In the genomic region with DNA sequence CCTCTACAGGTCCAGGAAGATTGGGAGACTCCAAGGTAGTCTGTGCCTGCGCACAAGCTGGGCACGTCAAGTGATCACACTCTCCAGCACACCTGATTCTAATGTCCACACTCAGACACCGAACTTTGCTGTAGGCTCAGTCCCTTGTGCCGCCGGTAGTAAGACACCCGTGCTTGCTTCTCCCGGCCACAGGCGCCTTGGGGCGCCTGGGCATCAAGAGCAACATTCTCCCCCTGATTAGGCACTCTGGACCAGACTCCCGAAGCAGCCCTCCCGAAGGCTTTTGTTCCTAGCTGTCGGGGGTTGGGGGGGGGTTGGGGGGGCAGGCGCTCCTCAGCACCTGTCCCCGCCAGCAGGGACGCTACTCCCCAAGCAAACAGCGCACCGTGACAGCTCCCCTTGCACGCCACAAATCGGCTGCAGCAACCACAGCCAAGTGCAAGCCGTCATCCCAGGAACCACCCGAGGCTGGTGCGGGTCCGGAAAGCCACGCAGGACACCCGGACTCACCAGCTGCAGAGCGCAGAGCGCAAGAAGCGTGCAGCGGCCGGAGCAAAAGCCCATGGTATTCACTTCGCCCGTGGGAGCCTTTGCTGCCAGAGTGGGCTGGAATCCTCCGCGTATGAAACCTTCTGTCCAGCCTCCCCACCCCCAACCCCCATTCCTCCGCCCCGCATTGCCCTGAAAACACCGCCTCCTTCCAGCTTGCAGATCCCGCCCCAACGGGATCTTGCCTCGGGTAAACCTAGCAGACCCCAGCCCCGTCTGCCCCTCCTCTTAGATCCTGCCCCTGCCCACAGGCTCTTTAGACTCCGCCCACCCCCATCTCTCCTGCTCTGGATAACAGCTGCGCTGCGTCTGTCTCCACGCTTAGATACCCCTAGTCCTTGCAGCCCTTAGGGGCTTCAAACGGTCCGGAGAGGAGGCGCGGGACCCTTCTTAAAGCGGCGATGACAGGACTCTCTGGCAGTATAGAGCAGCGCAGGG, we compare ENCODE assay signal across 9 mouse cellular contexts. TPM values are rescaled to one million over a fixed set of nuclear protein-coding genes. Genes with fewer than 3 reads are reported as not detected.
DNase-seq lines count a peak whose midpoint lies in the region; ATAC-seq and TF ChIP-seq lines count a peak whose summit lies in the region.
"Had no signal": no experiment of that assay in that cellular context is flagged by ENCODE, and none has a peak within 500 bp of the region (broad histone marks: within the 10 kb centered on the region; RNA-seq: fewer than 3 reads in every experiment).

A gene (minus strand): TSS at position 639 of the 987 bp plus-strand sequence.

- DNase-seq in gastrocnemius, adult 2 months = peak; percentile 47
- no peak for DNase-seq in gastrocnemius, postnatal 25 days
- DNase-seq in left cerebral cortex, postnatal 14 days (ENCODE audit: low spot score in 2 of 2) = peak; percentile 48 to 60
- DNase-seq in splenic B cell, adult 2 months (ENCODE audit: low read depth, low spot score) = peak; percentile 19

- peak; percentile 94 for ATAC-seq in forebrain, embryonic 12.5 days (ENCODE audit: low FRiP score)
- peak; percentile 94 for ATAC-seq in hindbrain, embryonic 12.5 days (ENCODE audit: low FRiP score)
- ATAC-seq in megakaryocyte progenitor cell, adult 5-6 weeks (replicated peaks; ENCODE audit: poor library complexity) = peak; percentile 23; the same call in 1 of the 2 replicates

- no peaks in the 10 kb centered on the region for H3K36me3 ChIP-seq in forebrain, embryonic 12.5 days (replicated peaks)
- no peaks in the 10 kb centered on the region for H3K36me3 ChIP-seq in hindbrain, embryonic 12.5 days
- no peaks in the 10 kb centered on the region for H3K36me3 ChIP-seq in splenic B cell, adult 2 months (ENCODE audit: control insufficient read depth, insufficient read depth, low read length, poor library complexity, severe bottlenecking)

- peak; percentile 31; the same call in 1 of the 2 replicates for TF ChIP-seq CTCF in gastrocnemius, adult 2 months (IDR thresholded peaks at IDR 0.05)

- WGBS in forebrain, embryonic 12.5 days = under 1% methylated on average over 51 of the region's 52 CpGs
- under 1% methylated on average over 49 of the region's 52 CpGs for WGBS in hindbrain, embryonic 12.5 days

- H3K4me2 ChIP-seq in forebrain, embryonic 12.5 days = peak within 1 kb of the TSS; percentile 87
- peak within 1 kb of the TSS; percentile 61 for H3K4me2 ChIP-seq in hindbrain, embryonic 12.5 days (replicated peaks)

- no peaks in the 10 kb centered on the region for H3K9me3 ChIP-seq in forebrain, embryonic 12.5 days
- H3K9me3 ChIP-seq in hindbrain, embryonic 12.5 days (replicated peaks) = no peaks in the 10 kb centered on the region

- peak within 1 kb of the TSS; percentile 63 for H3K9ac ChIP-seq in forebrain, embryonic 12.5 days
- peak within 1 kb of the TSS; percentile 83 for H3K9ac ChIP-seq in hindbrain, embryonic 12.5 days

- H3K4me3 ChIP-seq in gastrocnemius, adult 2 months = peak within 1 kb of the TSS; percentile 80
- peak within 1 kb of the TSS; percentile 43 for H3K4me3 ChIP-seq in brown adipose tissue, adult 24 weeks (ENCODE audit: insufficient read depth, low read depth, low read length)
- H3K4me3 ChIP-seq in forebrain, embryonic 12.5 days (replicated peaks) = peak within 1 kb of the TSS; percentile 66
- peak within 1 kb of the TSS; percentile 64 for H3K4me3 ChIP-seq in hindbrain, embryonic 12.5 days

- no peaks in the 10 kb centered on the region; the same call in 1 of the 2 replicates for H3K4me1 ChIP-seq in brown adipose tissue, adult 24 weeks (ENCODE audit: control insufficient read depth, insufficient read depth, insufficient read length, low read length)
- peaks cover 50% of the 10 kb centered on the region for H3K4me1 ChIP-seq in forebrain, embryonic 12.5 days
- peaks cover 54% of the 10 kb centered on the region for H3K4me1 ChIP-seq in hindbrain, embryonic 12.5 days

- peaks cover 14% of the 10 kb centered on the region for H3K27me3 ChIP-seq in forebrain, embryonic 12.5 days
- no peaks in the 10 kb centered on the region for H3K27me3 ChIP-seq in hindbrain, embryonic 12.5 days
- no peaks in the 10 kb centered on the region for H3K27me3 ChIP-seq in splenic B cell, adult 2 months (ENCODE audit: control insufficient read depth, insufficient read depth, low read length, poor library complexity, severe bottlenecking)

- H3K27ac ChIP-seq in gastrocnemius, adult 2 months = peak within 1 kb of the TSS; percentile 31; the same call in 1 of the 2 replicates
- no peak within 1 kb of the TSS for H3K27ac ChIP-seq in brown adipose tissue, adult 24 weeks (replicated peaks; ENCODE audit: low read depth, low read length)
- peak within 1 kb of the TSS; percentile 96 for H3K27ac ChIP-seq in forebrain, embryonic 12.5 days
- H3K27ac ChIP-seq in hindbrain, embryonic 12.5 days = peak within 1 kb of the TSS; percentile 96
- H3K27ac ChIP-seq: macrophage had no signal

- intact Hi-C loops in gastrocnemius, adult 2 months (cut with DNase I) = no loop called here
- intact Hi-C loops in left cerebral cortex, postnatal 14 days (cut with DNase I) = no loop called here

RNA-seq across cellular contexts. Expression of the gene that starts here (rescaled TPM):
- total RNA-seq in gastrocnemius, adult 2 months (2021) = under 1 TPM in 1 of 2 experiments, not detected in 1; 0.78 TPM
- total RNA-seq in gastrocnemius, postnatal 25 days (2021) = under 1 TPM in 1 of 2 experiments, not detected in 1; 0.49 TPM
- not detected in 2 replicates for polyA plus RNA-seq in brown adipose tissue, adult 24 weeks (2012; ENCODE audit: insufficient read depth, insufficient read length, missing spikeins)
- 39.4 and 43.5 TPM in 2 replicates for polyA plus RNA-seq in forebrain, embryonic 12.5 days (2016; fragmentation: Nextera tagmentation; extraction: Ambion mirVana)
- polyA plus RNA-seq in hindbrain, embryonic 12.5 days (2016; fragmentation: Nextera tagmentation; extraction: Ambion mirVana) = 81.2 and 86.4 TPM in 2 replicates
- 10 to 100 TPM; 35.7 to 45.1 TPM for total RNA-seq in left cerebral cortex, postnatal 14 days (2021)
- total RNA-seq in megakaryocyte progenitor cell, adult 5-6 weeks (2015) = not detected in 2 replicates
- not detected in 2 replicates for total RNA-seq in megakaryocyte progenitor cell, adult 5-6 weeks (2017)
- polyA plus RNA-seq: macrophage had no signal

Comparison
In these comparisons a context has a peak if more than half of its experiments do, and no peak if none do; other contexts are left out.
1. RNA of the gene that starts here (total RNA-seq): 35.7 to 45.1 TPM in left cerebral cortex, postnatal 14 days; 0.78 TPM in gastrocnemius, adult 2 months, 0.49 TPM in gastrocnemius, postnatal 25 days and not detected in megakaryocyte progenitor cell, adult 5-6 weeks; every median in the first group is over 10 times any median in the second.
2. RNA of the gene that starts here (polyA plus RNA-seq): 81.2 to 86.4 TPM in hindbrain, embryonic 12.5 days and 39.4 to 43.5 TPM in forebrain, embryonic 12.5 days; not detected in brown adipose tissue, adult 24 weeks; every median in the first group is over 10 times any median in the second.
3. Peak in DNase-seq, H3K4me3 ChIP-seq and H3K27ac ChIP-seq in gastrocnemius, adult 2 months; RNA of the gene not detected or under 1 TPM.
4. Peak in ATAC-seq in megakaryocyte progenitor cell, adult 5-6 weeks; RNA of the gene not detected or under 1 TPM.
5. ATAC-seq: peak in every context shown above with its lines; median percentile 94 in forebrain, embryonic 12.5 days; 94 in hindbrain, embryonic 12.5 days; 23 in megakaryocyte progenitor cell, adult 5-6 weeks.
6. Peak in every context shown above with its lines, with median percentiles within 50 percentile points of each other: H3K4me3 ChIP-seq.